Mouse (Mus musculus): ENCODE data around the gene Pla2g12a.

Pla2g12a gene

DNA sequence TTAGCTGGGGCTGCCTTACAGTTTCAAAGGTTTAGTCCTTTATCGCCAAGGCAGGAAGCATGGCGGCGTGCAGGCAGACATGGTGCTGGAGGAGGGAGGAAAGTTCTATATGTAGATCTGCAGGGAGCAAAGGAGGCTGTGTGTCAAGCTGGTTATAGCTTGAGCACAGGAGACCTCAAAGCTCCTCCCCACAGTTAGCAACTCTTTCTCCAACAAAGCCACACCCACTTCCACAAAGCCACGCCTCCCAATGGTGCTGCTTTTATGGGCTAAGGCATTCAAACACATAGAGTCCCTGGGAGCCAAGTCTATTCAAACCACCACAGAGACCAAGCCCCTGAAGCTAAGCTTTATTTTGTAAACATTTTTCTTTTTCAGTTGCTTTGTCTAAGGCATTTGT is 20.5 kb downstream of the Pla2g12a start:
- DNase-seq (ENCODE audit: low spot score), result peak; percentile 35

- DNase-seq (ENCODE audit: low spot score), result peak; percentile 90
Measured at GRCm38 (mm10) chr3:129901271-129901809, 22.9 kb downstream of the Pla2g12a start, which contains the start of gene Casp6. Gene Casp6, plus strand, starts transcription at chr3:129901425.

DNA sequence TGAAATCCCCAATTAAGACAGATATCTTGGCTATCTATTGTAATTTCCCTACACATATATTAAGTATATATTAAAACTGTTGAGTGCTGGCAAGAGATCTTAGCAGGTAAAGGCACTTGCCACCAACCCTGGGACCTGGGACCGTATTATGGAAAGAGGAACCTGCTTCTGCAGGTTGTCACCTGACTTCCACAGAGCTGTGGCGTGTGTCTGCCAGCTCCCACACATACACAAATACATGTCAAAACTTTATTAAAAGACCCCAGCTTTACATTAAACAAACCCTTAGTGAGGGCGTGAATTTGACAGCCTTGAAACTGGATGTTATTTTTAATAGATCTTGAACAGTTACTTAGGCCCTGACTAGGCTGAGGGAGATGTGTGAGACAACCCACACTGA is 25.0 kb downstream of the Pla2g12a start:
- no peak for DNase-seq (ENCODE audit: low spot score)

DNA sequence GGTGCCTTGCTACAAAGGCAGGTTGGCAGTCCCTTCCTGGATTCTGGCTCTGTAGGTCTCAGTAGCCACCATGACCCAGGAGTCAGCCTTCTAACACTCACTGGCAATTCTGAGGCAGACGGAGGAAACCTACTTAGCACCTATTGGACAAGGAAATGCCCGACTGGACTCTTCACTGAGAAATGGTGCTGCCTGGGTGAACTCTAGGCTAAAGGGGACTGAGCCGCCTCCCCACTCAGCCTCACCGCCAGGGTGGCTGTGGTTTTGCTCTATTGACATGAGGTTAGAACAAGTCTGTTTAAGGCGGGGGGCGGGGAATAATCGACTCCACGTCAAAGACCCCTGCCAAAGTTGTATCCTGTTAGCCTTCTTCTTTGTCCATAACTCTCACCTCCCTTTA is 25.5 kb downstream of the Pla2g12a start:
- no peak for DNase-seq (ENCODE audit: low spot score)

DNA sequence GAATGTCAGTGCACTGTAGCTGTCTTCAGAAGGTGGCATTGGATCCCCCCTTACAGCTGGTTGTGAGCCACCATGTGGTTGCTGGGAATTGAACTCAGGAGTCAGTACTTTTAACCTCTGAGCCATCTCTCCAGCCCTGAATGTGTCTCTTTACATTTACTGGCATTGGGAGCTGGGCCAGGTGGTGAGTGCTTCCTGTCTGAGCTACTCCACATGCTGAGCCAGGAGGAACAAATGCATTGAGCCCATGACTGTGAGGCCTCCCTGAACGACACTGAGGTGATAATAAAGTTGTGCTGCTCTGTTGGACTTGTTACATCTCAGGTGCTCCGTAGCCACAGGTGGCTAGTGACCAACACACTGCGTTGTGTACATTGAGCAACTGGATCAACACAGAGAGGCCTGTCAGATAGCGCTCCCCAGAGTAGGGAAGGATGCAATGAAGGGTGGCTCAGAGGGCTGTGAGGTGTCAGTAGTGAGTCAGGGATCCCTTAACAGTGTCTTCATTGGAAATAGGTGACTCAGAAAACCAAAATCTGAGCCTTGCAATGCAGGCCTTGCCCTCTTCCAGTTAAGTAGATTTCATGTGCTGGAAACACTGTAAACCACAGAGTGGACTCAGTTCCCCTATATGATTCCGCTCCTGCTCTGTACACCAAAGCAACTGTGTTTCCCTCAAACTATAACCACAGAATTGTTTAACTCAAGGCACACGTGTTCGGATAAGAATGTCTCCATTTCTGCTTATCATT is 26.2 kb downstream of the Pla2g12a start:
- no peak for DNase-seq (ENCODE audit: low spot score)

DNA sequence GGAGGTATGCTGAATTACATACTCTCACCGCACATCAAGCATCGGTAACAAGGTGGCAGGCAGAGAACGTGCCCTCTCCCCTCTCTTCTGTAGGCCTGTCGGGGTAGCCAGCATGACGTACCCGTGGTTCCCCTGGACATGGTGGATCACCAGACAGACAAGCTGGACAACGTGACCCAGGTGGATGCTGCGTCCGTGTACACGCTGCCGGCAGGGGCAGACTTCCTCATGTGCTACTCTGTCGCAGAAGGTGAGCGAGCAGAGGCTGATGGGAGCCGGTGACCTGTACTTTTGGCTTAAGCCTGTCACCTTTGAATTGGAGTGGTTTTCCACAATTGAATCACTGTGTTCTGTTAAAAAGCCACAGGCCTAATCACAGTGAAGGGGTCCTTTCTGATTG is 33.6 kb downstream of the Pla2g12a start:
- DNase-seq (ENCODE audit: low spot score), result no peak

DNA sequence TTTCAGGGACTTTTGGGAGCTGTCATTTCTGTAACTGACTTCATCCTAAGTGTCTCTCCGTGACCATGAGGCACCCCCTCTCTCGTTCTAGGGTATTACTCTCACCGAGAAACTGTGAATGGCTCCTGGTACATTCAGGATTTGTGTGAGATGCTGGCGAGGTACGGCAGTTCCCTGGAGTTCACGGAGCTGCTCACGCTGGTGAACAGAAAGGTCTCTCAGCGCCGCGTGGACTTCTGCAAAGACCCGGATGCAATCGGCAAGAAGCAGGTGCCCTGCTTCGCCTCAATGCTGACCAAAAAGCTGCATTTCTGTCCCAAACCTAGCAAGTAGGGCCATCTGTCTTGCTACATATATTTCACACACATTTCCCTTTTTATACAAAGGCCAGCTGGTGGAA is 34.8 kb downstream of the Pla2g12a start:
- DNase-seq (ENCODE audit: low spot score), result no peak

- no peak for DNase-seq (ENCODE audit: low spot score)
Measured at GRCm38 (mm10) chr3:129917424-129917823, 39.0 kb downstream of the Pla2g12a start.

DNA sequence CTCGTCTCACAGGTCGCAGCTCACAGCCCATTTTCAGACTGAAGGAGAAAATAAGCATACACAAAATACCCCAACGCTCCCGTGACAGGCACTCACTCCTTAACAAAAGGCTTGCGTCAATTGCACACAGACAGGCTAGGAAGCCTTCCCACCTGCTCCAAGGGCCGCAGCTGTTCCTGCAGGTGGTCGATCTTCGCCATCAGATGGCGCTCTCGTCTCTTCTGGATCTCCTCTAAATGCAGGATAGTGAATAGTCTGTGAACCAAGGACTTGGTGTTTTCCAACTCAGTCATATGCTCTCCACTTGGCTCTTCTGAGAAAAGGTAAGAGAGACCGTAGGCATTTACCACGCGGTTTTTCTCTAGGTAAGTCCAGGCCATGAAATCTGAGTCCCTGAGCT is 40.0 kb downstream of the Pla2g12a start:
- DNase-seq (ENCODE audit: low spot score), result peak; percentile 83

DNA sequence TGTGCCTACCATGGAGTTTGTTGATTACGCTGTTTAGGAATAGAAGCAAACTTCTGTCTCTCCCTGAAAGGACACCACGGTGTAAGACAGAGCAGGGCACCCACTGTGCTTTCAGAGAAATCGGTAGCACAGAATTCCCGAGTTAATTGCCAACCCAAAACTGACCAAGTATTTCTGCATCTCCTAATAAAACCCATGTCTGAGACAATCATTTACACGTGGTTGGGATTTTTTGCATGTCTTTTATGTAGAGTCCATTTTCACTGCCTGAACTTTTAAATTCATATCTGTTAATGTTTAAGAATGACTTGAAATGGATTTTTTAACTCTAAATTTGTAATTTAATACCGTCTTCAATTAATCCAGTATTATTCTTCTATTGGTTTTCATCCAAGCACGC is 45.2 kb downstream of the Pla2g12a start:
- DNase-seq (ENCODE audit: low spot score), result no peak

GRCm38 (mm10) chr3:129925861-129926260 is 47.5 kb downstream of the Pla2g12a start:
- DNase-seq (ENCODE audit: low spot score), result no peak

GRCm38 (mm10) chr3:129930213-129930778 is 51.9 kb downstream of the Pla2g12a start:
- DNase-seq (ENCODE audit: low spot score), result no peak

GRCm38 (mm10) chr3:129932443-129932842 is 54.0 kb downstream of the Pla2g12a start:
- peak; percentile 34 for DNase-seq (ENCODE audit: low spot score)

- no peak for DNase-seq (ENCODE audit: low spot score)
Measured at GRCm38 (mm10) chr3:129936561-129936960, 58.2 kb downstream of the Pla2g12a start.

GRCm38 (mm10) chr3:129937848-129938247 is 59.4 kb downstream of the Pla2g12a start:
- DNase-seq (ENCODE audit: low spot score), result no peak

DNA sequence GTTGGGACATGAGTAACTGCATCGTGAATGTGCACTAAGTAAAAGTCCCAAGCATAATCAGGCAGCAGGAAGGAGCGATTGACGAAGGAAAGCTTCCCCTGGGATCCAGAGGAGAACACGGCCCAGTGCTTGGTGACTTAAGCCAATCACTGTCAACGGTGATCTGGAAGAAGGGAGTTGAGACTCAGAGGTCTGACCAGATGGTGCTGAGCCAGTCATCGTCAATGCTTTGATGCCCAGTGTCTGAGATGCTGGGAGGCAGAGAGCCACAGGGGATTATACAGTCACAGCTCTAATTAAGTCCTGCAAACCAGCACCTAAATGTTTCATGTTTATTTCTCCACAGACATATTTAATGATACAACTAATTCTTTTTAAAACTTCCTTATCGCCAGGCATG is 60.7 kb downstream of the Pla2g12a start:
- DNase-seq (ENCODE audit: low spot score), result no peak

- no peak for DNase-seq (ENCODE audit: low spot score)
Measured at GRCm38 (mm10) chr3:129940780-129941179, 62.4 kb downstream of the Pla2g12a start.

DNA sequence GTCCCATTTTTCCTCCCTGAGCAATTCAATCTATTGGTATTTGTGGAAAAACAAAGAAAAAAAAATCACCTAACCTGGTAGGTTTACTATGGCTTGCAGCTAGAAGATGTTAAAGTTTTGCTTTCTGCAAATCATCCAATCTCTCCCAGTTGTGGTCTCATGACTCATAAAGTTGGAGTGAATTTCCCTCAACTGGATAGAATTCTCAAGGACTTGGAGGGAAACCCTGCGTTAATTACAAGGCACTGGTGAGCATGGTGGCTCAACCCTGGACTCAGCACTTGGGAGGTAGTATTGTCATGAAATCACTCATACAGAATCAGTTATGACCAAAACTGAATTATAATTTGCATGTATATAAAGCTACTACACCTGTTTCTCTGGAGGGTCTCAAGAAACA is 62.9 kb downstream of the Pla2g12a start:
- no peak for DNase-seq (ENCODE audit: low spot score)

DNA sequence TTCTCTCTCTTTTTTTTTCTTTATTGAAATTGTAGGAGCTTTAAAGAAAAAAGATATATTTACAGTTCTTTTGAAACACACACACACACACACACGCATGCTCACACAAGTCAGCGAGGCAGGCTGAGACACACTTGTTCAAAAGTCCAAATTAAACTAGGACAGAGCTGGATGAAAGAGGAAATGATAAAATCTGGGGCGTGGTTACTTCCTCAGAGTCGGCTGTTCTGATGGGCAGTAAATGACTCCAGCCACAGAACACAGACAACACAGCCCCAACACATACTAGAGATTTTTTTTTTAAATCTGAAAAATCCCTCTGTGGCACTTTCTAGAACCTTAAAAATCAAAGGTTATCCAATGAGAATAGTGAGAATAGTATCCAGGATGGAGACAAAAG is 65.4 kb downstream of the Pla2g12a start:
- no peak for DNase-seq (ENCODE audit: low spot score)
